Mouse (Mus musculus): ENCODE results near the gene Ccpg1os.

DNA sequence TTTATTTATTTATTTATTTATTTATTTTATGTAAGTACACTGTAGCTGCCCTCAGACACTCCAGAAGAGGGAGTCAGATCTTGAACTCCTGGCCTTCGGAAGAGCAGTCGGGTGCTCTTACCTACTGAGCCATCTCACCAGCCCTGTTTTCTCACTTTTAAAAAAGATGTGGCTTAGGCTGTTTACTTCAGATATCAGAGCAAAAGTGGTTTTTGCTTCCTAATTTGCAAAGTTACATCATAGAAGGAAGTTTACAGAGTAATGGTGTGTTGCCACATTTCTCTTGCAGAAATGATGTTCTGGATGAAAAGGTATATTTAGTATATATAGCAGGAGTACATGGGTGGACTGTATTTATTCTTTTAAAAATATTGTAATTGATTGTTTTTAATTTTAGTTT lies 6.2 kb upstream of the Ccpg1os start:
- no peak for TF ChIP-seq CTCF (IDR thresholded peaks at IDR 0.05; ENCODE audit: extremely low read depth, insufficient read depth, low read length)
- TF ChIP-seq POLR2A (IDR thresholded peaks at IDR 0.05; ENCODE audit: extremely low read depth, insufficient read depth, low read length): no peak

Data from cortical plate, adult 2 months (tissue).